Mouse (Mus musculus) heart, embryonic 16.5 days (tissue): Measurements from ENCODE around the gene Fbxo46. TPM values are rescaled to one million over a fixed set of nuclear protein-coding genes. Genes with fewer than 3 reads are reported as not detected.

Experiments used
- ATAC-seq: fragments of 200-750 bp; cut with Nextera tagmentation; replicated peaks from 2 replicates; pipeline ENCODE4 v1.8.0; 2017; ENCODE audit warnings: moderate number of reproducible peaks; ENCODE audit not compliant: insufficient read depth, low FRiP score; ENCODE audit errors: extremely low read depth
- H3K27ac ChIP-seq: fragments of 300-500 bp; sonication (generic); 2 replicates; pipeline ENCODE4 v1.5.1; 2014; ENCODE audit warnings: mild to moderate bottlenecking, low read length, control low read depth, moderate library complexity
- H3K27me3 ChIP-seq: fragments of 300-500 bp; sonication (generic); 2 replicates; pipeline ENCODE4 v1.6.1; 2014; ENCODE audit warnings: low read length, mixed read lengths; ENCODE audit not compliant: control insufficient read depth, insufficient read depth
- H3K36me3 ChIP-seq: fragments of 300-500 bp; sonication (generic); 2 replicates; pipeline ENCODE4 v1.6.1; 2014; ENCODE audit not compliant: control insufficient read depth, insufficient read depth
- H3K4me1 ChIP-seq: fragments of 300-500 bp; sonication (generic); 2 replicates; pipeline ENCODE4 v1.6.1; 2014; ENCODE audit warnings: low read length, mixed read lengths; ENCODE audit not compliant: control insufficient read depth, insufficient read depth
- H3K4me2 ChIP-seq: fragments of 300-500 bp; sonication (generic); 2 replicates; pipeline ENCODE4 v1.6.1; 2014; ENCODE audit warnings: low read depth, mild to moderate bottlenecking, control low read depth, low read length
- H3K4me3 ChIP-seq: fragments of 300-500 bp; sonication (generic); 2 replicates; pipeline ENCODE4 v1.5.1; 2014; ENCODE audit warnings: mild to moderate bottlenecking, control low read depth, low read length
- H3K9ac ChIP-seq: fragments of 300-500 bp; sonication (generic); 2 replicates; pipeline ENCODE4 v1.6.1; 2014; ENCODE audit warnings: low read length, control low read depth
- H3K9me3 ChIP-seq: fragments of 300-500 bp; sonication (generic); replicated peaks from 2 replicates; pipeline ENCODE4 v1.6.1; 2016; ENCODE audit warnings: low read length; ENCODE audit not compliant: control insufficient read depth
- WGBS: fragments of 180-500 bp; shearing (Covaris S2); extraction: QIAGEN DNeasy Blood & Tissue Kit; methylation state at CpG from one replicate; pipeline ENCODE4 v1.1.7; 2014; 5-methylcytosine and 5-hydroxymethylcytosine counted together
- polyA plus RNA-seq: library from polyadenylated mRNA; unstranded; fragments of >200 nt; fragmentation: Nextera tagmentation; extraction: Ambion mirVana; gene quantifications from 2 replicates; pipeline ENCODE4 v1.2.1, GENCODE M21; 2015

Gene Fbxo46
- polyA plus RNA-seq, 1 experiment from 2014 or later: 9.8 TPM

- no peak for ATAC-seq
- 4% methylated on average over 30 of the region's 30 CpGs for WGBS
- peaks cover 40% of the 10 kb centered on the region for H3K27me3 ChIP-seq
- no peaks in the 10 kb centered on the region for H3K36me3 ChIP-seq
- no peak within 1 kb of the TSS for H3K4me2 ChIP-seq
- H3K9ac ChIP-seq: no peak within 1 kb of the TSS
- peaks cover 27% of the 10 kb centered on the region for H3K4me1 ChIP-seq
- peaks cover 5% of the 10 kb centered on the region; the same call in 1 of the 2 replicates for H3K9me3 ChIP-seq
- no peak within 1 kb of the TSS for H3K27ac ChIP-seq
- H3K4me3 ChIP-seq: no peak within 1 kb of the TSS; the same call in 1 of the 2 replicates
These were observed 56.3 kb downstream of the Fbxo46 start, which contains the start of gene Eml2 for GRCm38 (mm10) chr7:19175708-19176515. Gene Eml2, plus strand, starts transcription at chr7:19176421.

GRCm38 (mm10) chr7:19176516-19176947 lies 56.9 kb downstream of the Fbxo46 start:
- no peak for ATAC-seq
- H3K36me3 ChIP-seq: no peaks in the 10 kb centered on the region
- peaks cover 40% of the 10 kb centered on the region for H3K27me3 ChIP-seq
- no peak overlapping the region for H3K4me2 ChIP-seq
- WGBS: 12% methylated on average over 21 of the region's 21 CpGs
- no peak overlapping the region; the same call in 1 of the 2 replicates for H3K4me3 ChIP-seq
- no peak overlapping the region for H3K27ac ChIP-seq
- peaks cover 27% of the 10 kb centered on the region for H3K4me1 ChIP-seq
- H3K9ac ChIP-seq: no peak overlapping the region
- H3K9me3 ChIP-seq: peaks cover 5% of the 10 kb centered on the region; the same call in 1 of the 2 replicates

- 76% methylated on average over 7 of the region's 7 CpGs for WGBS
- no peak for ATAC-seq
- Histone ChIP-seq H3K9me3 (peaks cover 5% of the 10 kb centered on the region; the same call in 1 of the 2 replicates), H3K9ac (no peak overlapping the region), H3K4me2 (no peak overlapping the region), H3K36me3 (no peaks in the 10 kb centered on the region), H3K27me3 (peaks cover 40% of the 10 kb centered on the region), H3K27ac (no peak overlapping the region), H3K4me1 (peaks cover 27% of the 10 kb centered on the region), H3K4me3 (no peak overlapping the region)
These were observed 57.6 kb downstream of the Fbxo46 start for GRCm38 (mm10) chr7:19177216-19177615.

- WGBS: 11% methylated on average over 18 of the region's 18 CpGs
These were observed 58.4 kb downstream of the Fbxo46 start for GRCm38 (mm10) chr7:19178035-19178434.

GRCm38 (mm10) chr7:19178443-19179092 lies 58.9 kb downstream of the Fbxo46 start:
- H3K27ac ChIP-seq: no peak overlapping the region
- peaks cover 40% of the 10 kb centered on the region for H3K27me3 ChIP-seq
- H3K4me3 ChIP-seq: peak overlapping the region; percentile 26
- no peak for ATAC-seq
- 6% methylated on average over 27 of the region's 27 CpGs for WGBS
- peaks cover 5% of the 10 kb centered on the region; the same call in 1 of the 2 replicates for H3K9me3 ChIP-seq
- H3K4me2 ChIP-seq: peak overlapping the region; percentile 52; the same call in 1 of the 2 replicates
- H3K4me1 ChIP-seq: peaks cover 21% of the 10 kb centered on the region
- no peaks in the 10 kb centered on the region for H3K36me3 ChIP-seq
- H3K9ac ChIP-seq: 0 out of 2 replicates have a peak overlapping the region, but pooled peaks have one; percentile 19

More at GRCm38 (mm10) chr7:19178035-19178434, 58.4 kb downstream of the Fbxo46 start:
- Histone ChIP-seq H3K9ac (no peak overlapping the region), H3K27ac (no peak overlapping the region), H3K36me3 (no peaks in the 10 kb centered on the region), H3K27me3 (peaks cover 40% of the 10 kb centered on the region), H3K9me3 (peaks cover 5% of the 10 kb centered on the region; the same call in 1 of the 2 replicates), H3K4me2 (peak overlapping the region; percentile 29; the same call in 1 of the 2 replicates), H3K4me3 (peak overlapping the region; percentile 1; the same call in 1 of the 2 replicates), H3K4me1 (peaks cover 21% of the 10 kb centered on the region)
- no peak for ATAC-seq

GRCm38 (mm10) chr7:19179173-19179572 lies 59.5 kb downstream of the Fbxo46 start:
- H3K9ac ChIP-seq: 0 out of 2 replicates have a peak overlapping the region, but pooled peaks have one; percentile 30
- under 1% methylated on average over 32 of the region's 32 CpGs for WGBS
- H3K4me3 ChIP-seq: peak overlapping the region; percentile 36
- peaks cover 21% of the 10 kb centered on the region for H3K4me1 ChIP-seq
- H3K36me3 ChIP-seq: no peaks in the 10 kb centered on the region
- H3K9me3 ChIP-seq: peaks cover 5% of the 10 kb centered on the region; the same call in 1 of the 2 replicates
- peaks cover 40% of the 10 kb centered on the region for H3K27me3 ChIP-seq
- no peak for ATAC-seq
- no peak overlapping the region for H3K27ac ChIP-seq
- H3K4me2 ChIP-seq: peak overlapping the region; percentile 52

- peaks cover 28% of the 10 kb centered on the region for H3K4me1 ChIP-seq
- H3K27ac ChIP-seq: no peak overlapping the region
- H3K4me3 ChIP-seq: no peak overlapping the region
- ATAC-seq: no peak
- no peak overlapping the region for H3K9ac ChIP-seq
- H3K4me2 ChIP-seq: no peak overlapping the region
- peaks cover 5% of the 10 kb centered on the region; the same call in 1 of the 2 replicates for H3K9me3 ChIP-seq
- H3K36me3 ChIP-seq: no peaks in the 10 kb centered on the region
- H3K27me3 ChIP-seq: peaks cover 37% of the 10 kb centered on the region
- WGBS: 45% methylated on average over 6 of the region's 6 CpGs
These were observed 60.3 kb downstream of the Fbxo46 start for GRCm38 (mm10) chr7:19179936-19180335.

- Histone ChIP-seq H3K9me3 (peaks cover 5% of the 10 kb centered on the region; the same call in 1 of the 2 replicates), H3K4me2 (peak overlapping the region; percentile 84), H3K9ac (peak overlapping the region; percentile 84), H3K4me1 (peaks cover 34% of the 10 kb centered on the region), H3K27ac (peak overlapping the region; percentile 70), H3K4me3 (peak overlapping the region; percentile 78), H3K27me3 (peaks cover 30% of the 10 kb centered on the region), H3K36me3 (peaks cover 1% of the 10 kb centered on the region; the same call in 1 of the 2 replicates)
- WGBS: under 1% methylated on average over 26 of the region's 27 CpGs
- peak; percentile 69 for ATAC-seq
These were observed 61.3 kb downstream of the Fbxo46 start for GRCm38 (mm10) chr7:19180862-19181429.
